Mouse (Mus musculus): ENCODE results near the gene Fhl2. TPM values are rescaled to one million over a fixed set of nuclear protein-coding genes. Genes with fewer than 3 reads are reported as not detected.
"Not testable (repeated sequence)": the region's sequence is repeated elsewhere in the genome, so short reads cannot be mapped to it uniquely, and the experiment has no call there.

Gene Fhl2
- polyA plus RNA-seq, 1 experiment from 2014 or later, result 26.2 TPM

- Histone ChIP-seq H3K4me1 (ENCODE audit: control insufficient read depth, insufficient read depth, low read length) (no peaks in the 10 kb centered on the region), H3K4me3 (ENCODE audit: low read depth, low read length) (no peak overlapping the region), H3K9me3 (replicated peaks; ENCODE audit: control insufficient read depth, low read length, poor library complexity, severe bottlenecking) (no peaks in the 10 kb centered on the region), H3K27ac (ENCODE audit: low read length) (no peak overlapping the region), H3K36me3 (ENCODE audit: control insufficient read depth, insufficient read depth, low read length) (no peaks in the 10 kb centered on the region), H3K9ac (ENCODE audit: low read depth, low read length) (no peak overlapping the region), H3K4me2 (ENCODE audit: low read length) (no peak overlapping the region), H3K27me3 (ENCODE audit: control insufficient read depth, insufficient read depth, low read depth, low read length) (no peaks in the 10 kb centered on the region)
- no peak for ATAC-seq
- 75% methylated on average over 15 of the region's 15 CpGs for WGBS
Measured at GRCm38 (mm10) chr1:43138268-43138812, 58.4 kb downstream of the Fhl2 start.

DNA sequence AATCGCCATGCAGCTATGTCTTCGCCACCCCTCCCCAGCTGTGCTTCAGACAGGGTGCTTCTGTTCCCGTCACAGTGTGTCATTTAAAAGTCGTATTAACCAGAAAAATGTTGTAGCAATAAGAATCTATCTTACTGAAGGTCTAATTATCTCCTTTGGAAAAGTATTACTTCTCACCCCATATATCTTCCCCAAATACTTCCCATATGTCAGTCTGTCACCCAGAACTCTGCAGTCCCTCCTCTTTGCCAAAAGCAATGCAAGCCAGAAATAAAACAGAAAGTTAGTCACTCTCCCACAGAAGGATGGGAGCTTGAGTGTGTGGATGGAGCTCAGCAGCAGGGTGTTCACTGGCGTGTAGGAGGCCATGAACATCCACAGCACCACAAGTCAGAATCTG, 59.5 kb downstream of the Fhl2 start:
- Histone ChIP-seq H3K36me3 (ENCODE audit: control insufficient read depth, insufficient read depth, low read length) (no peaks in the 10 kb centered on the region), H3K9ac (ENCODE audit: low read depth, low read length) (no peak overlapping the region), H3K27ac (ENCODE audit: low read length) (no peak overlapping the region), H3K9me3 (replicated peaks; ENCODE audit: control insufficient read depth, low read length, poor library complexity, severe bottlenecking) (no peaks in the 10 kb centered on the region), H3K4me3 (ENCODE audit: low read depth, low read length) (no peak overlapping the region), H3K4me2 (ENCODE audit: low read length) (no peak overlapping the region), H3K27me3 (ENCODE audit: control insufficient read depth, insufficient read depth, low read depth, low read length) (no peaks in the 10 kb centered on the region), H3K4me1 (ENCODE audit: control insufficient read depth, insufficient read depth, low read length) (no peaks in the 10 kb centered on the region)
- ATAC-seq, result no peak
- WGBS, result 92% methylated on average over 5 of the region's 5 CpGs

- 75% methylated on average over 2 of the region's 2 CpGs for WGBS
- not testable (repeated sequence) for H3K4me3 ChIP-seq (ENCODE audit: low read depth, low read length); ATAC-seq; H3K4me1 ChIP-seq (ENCODE audit: control insufficient read depth, insufficient read depth, low read length); H3K9ac ChIP-seq (ENCODE audit: low read depth, low read length); H3K9me3 ChIP-seq (replicated peaks; ENCODE audit: control insufficient read depth, low read length, poor library complexity, severe bottlenecking); H3K27me3 ChIP-seq (ENCODE audit: control insufficient read depth, insufficient read depth, low read depth, low read length); H3K36me3 ChIP-seq (ENCODE audit: control insufficient read depth, insufficient read depth, low read length); H3K27ac ChIP-seq (ENCODE audit: low read length); H3K4me2 ChIP-seq (ENCODE audit: low read length)
Measured at GRCm38 (mm10) chr1:43136488-43137029, 60.2 kb downstream of the Fhl2 start.

GRCm38 (mm10) chr1:43131591-43131990, 65.2 kb downstream of the Fhl2 start:
- no peak overlapping the region for H3K9ac ChIP-seq (ENCODE audit: low read depth, low read length)
- H3K27me3 ChIP-seq (ENCODE audit: control insufficient read depth, insufficient read depth, low read depth, low read length), result no peaks in the 10 kb centered on the region
- WGBS, result 95% methylated on average over 9 of the region's 9 CpGs
- H3K9me3 ChIP-seq (replicated peaks; ENCODE audit: control insufficient read depth, low read length, poor library complexity, severe bottlenecking), result no peaks in the 10 kb centered on the region
- H3K27ac ChIP-seq (ENCODE audit: low read length), result no peak overlapping the region
- no peak overlapping the region for H3K4me3 ChIP-seq (ENCODE audit: low read depth, low read length)
- H3K36me3 ChIP-seq (ENCODE audit: control insufficient read depth, insufficient read depth, low read length), result peaks cover 7% of the 10 kb centered on the region; the same call in 1 of the 2 replicates
- no peak overlapping the region for H3K4me2 ChIP-seq (ENCODE audit: low read length)
- H3K4me1 ChIP-seq (ENCODE audit: control insufficient read depth, insufficient read depth, low read length), result no peaks in the 10 kb centered on the region
- ATAC-seq, result no peak

DNA sequence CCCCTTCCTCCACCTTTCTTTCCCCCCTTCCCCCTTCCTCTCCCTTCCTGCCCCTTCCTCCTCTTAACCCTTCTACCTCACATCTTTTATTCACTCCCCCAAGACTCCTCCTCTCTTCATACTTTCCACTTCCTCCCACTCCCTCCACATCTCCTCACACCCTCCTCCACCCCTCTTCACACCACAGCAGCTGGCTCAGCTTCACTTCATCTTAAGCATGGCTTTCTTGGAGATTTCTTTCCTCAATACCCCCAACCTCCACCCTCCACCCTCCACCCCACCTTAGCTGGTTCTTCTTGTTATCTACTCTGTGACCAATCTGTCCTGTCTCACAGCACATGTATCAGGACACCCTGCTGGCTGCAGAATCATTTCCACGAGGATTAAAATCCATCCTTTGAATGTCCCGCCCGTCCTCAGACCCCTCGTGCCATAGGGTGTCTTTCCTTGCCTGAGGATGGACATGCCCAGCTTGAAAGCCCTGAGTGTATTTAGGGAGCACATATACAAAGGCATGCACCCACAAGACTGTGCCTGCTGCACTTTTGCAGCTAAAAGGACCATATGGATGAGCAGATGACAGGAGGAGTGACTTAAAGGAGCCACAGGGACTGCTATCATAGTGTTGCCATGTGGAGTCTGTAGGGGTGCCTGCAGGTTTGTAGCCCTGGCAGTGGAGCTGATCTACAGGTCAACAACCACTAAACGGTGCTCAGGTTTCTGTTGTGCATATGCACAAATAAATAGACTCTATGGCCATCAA, 66.4 kb downstream of the Fhl2 start:
- Histone ChIP-seq H3K36me3 (ENCODE audit: control insufficient read depth, insufficient read depth, low read length) (peaks cover 7% of the 10 kb centered on the region; the same call in 1 of the 2 replicates), H3K27ac (ENCODE audit: low read length) (no peak overlapping the region), H3K9me3 (replicated peaks; ENCODE audit: control insufficient read depth, low read length, poor library complexity, severe bottlenecking) (no peaks in the 10 kb centered on the region), H3K9ac (ENCODE audit: low read depth, low read length) (no peak overlapping the region), H3K27me3 (ENCODE audit: control insufficient read depth, insufficient read depth, low read depth, low read length) (no peaks in the 10 kb centered on the region), H3K4me2 (ENCODE audit: low read length) (no peak overlapping the region), H3K4me3 (ENCODE audit: low read depth, low read length) (no peak overlapping the region), H3K4me1 (ENCODE audit: control insufficient read depth, insufficient read depth, low read length) (no peaks in the 10 kb centered on the region)
- WGBS, result 65% methylated on average over 5 of the region's 5 CpGs
- no peak for ATAC-seq

- no peaks in the 10 kb centered on the region for H3K27me3 ChIP-seq (ENCODE audit: control insufficient read depth, insufficient read depth, low read depth, low read length)
- no peaks in the 10 kb centered on the region for H3K9me3 ChIP-seq (replicated peaks; ENCODE audit: control insufficient read depth, low read length, poor library complexity, severe bottlenecking)
- ATAC-seq, result no peak
- H3K36me3 ChIP-seq (ENCODE audit: control insufficient read depth, insufficient read depth, low read length), result peaks cover 7% of the 10 kb centered on the region; the same call in 1 of the 2 replicates
- H3K27ac ChIP-seq (ENCODE audit: low read length), result no peak overlapping the region
- no peaks in the 10 kb centered on the region for H3K4me1 ChIP-seq (ENCODE audit: control insufficient read depth, insufficient read depth, low read length)
- H3K4me2 ChIP-seq (ENCODE audit: low read length), result no peak overlapping the region
- no peak overlapping the region for H3K9ac ChIP-seq (ENCODE audit: low read depth, low read length)
- 79% methylated on average over 8 of the region's 8 CpGs for WGBS
- H3K4me3 ChIP-seq (ENCODE audit: low read depth, low read length), result no peak overlapping the region
Measured at GRCm38 (mm10) chr1:43127820-43128610, 68.8 kb downstream of the Fhl2 start.

GRCm38 (mm10) chr1:43127196-43127595, 69.6 kb downstream of the Fhl2 start:
- H3K4me3 ChIP-seq (ENCODE audit: low read depth, low read length), result no peak overlapping the region
- H3K27ac ChIP-seq (ENCODE audit: low read length), result no peak overlapping the region
- ATAC-seq, result no peak
- no peak overlapping the region for H3K4me2 ChIP-seq (ENCODE audit: low read length)
- no peaks in the 10 kb centered on the region for H3K4me1 ChIP-seq (ENCODE audit: control insufficient read depth, insufficient read depth, low read length)
- H3K9me3 ChIP-seq (replicated peaks; ENCODE audit: control insufficient read depth, low read length, poor library complexity, severe bottlenecking), result no peaks in the 10 kb centered on the region
- peaks cover 7% of the 10 kb centered on the region; the same call in 1 of the 2 replicates for H3K36me3 ChIP-seq (ENCODE audit: control insufficient read depth, insufficient read depth, low read length)
- no peak overlapping the region for H3K9ac ChIP-seq (ENCODE audit: low read depth, low read length)
- no peaks in the 10 kb centered on the region for H3K27me3 ChIP-seq (ENCODE audit: control insufficient read depth, insufficient read depth, low read depth, low read length)

DNA sequence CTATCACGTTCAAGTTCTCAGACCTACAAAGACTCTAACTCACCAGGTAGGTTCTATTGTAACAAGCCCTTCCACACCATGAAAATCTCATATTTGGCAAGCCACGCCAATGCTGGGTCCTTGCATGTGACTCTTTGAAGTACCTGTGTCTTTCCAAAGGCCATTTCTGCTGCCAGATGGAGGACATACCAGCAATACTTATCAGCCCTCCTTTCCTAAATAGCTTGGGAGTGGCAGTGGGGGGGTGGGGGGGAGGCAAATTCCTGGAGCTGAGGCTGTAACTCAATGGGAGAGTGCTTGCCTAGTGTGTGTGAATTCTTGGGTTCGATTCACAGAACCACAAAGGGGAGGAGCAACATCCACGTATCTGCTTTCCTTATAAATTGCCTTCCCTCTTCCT, 72.1 kb downstream of the Fhl2 start:
- Histone ChIP-seq H3K9ac (ENCODE audit: low read depth, low read length) (no peak overlapping the region), H3K4me1 (ENCODE audit: control insufficient read depth, insufficient read depth, low read length) (no peaks in the 10 kb centered on the region), H3K4me2 (ENCODE audit: low read length) (no peak overlapping the region), H3K27ac (ENCODE audit: low read length) (no peak overlapping the region), H3K36me3 (ENCODE audit: control insufficient read depth, insufficient read depth, low read length) (peaks cover 10% of the 10 kb centered on the region; the same call in 1 of the 2 replicates), H3K27me3 (ENCODE audit: control insufficient read depth, insufficient read depth, low read depth, low read length) (no peaks in the 10 kb centered on the region), H3K9me3 (replicated peaks; ENCODE audit: control insufficient read depth, low read length, poor library complexity, severe bottlenecking) (no peaks in the 10 kb centered on the region), H3K4me3 (ENCODE audit: low read depth, low read length) (no peak overlapping the region)
- 82% methylated on average over 4 of the region's 4 CpGs for WGBS
- ATAC-seq, result no peak

DNA sequence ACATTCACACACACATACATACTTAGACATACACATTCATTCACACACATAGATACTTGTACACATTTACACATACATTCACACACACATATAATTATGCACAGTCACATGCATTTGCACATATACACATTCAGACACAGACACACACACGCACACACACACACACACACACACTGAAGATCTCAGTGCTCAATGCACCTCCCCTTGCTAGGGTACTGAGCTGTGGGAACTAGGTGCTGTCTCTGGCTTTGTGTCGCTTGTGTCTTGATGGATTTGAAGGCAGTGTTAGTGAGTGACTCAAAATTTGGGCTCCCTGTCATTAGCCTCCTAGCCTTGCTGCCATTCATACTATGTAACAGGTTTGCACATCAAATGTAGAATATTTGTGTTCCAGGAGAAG, 74.2 kb downstream of the Fhl2 start:
- no peak overlapping the region for H3K4me3 ChIP-seq (ENCODE audit: low read depth, low read length)
- H3K27me3 ChIP-seq (ENCODE audit: control insufficient read depth, insufficient read depth, low read depth, low read length), result no peaks in the 10 kb centered on the region
- H3K36me3 ChIP-seq (ENCODE audit: control insufficient read depth, insufficient read depth, low read length), result peaks cover 15% of the 10 kb centered on the region
- WGBS, result 87% methylated on average over 2 of the region's 2 CpGs
- no peaks in the 10 kb centered on the region for H3K4me1 ChIP-seq (ENCODE audit: control insufficient read depth, insufficient read depth, low read length)
- no peak overlapping the region for H3K27ac ChIP-seq (ENCODE audit: low read length)
- no peak overlapping the region for H3K4me2 ChIP-seq (ENCODE audit: low read length)
- ATAC-seq, result no peak
- no peak overlapping the region for H3K9ac ChIP-seq (ENCODE audit: low read depth, low read length)
- no peaks in the 10 kb centered on the region for H3K9me3 ChIP-seq (replicated peaks; ENCODE audit: control insufficient read depth, low read length, poor library complexity, severe bottlenecking)

Data from midbrain, embryonic 16.5 days (tissue).